Mouse (Mus musculus): ENCODE measurements at regions not wholly inside any gene's neighbourhood (a gene's known extent, or its start where the extent isn't known, plus 50 kb on each side); places are given as distances from the start of the nearest gene placed in this dataset.

DNA sequence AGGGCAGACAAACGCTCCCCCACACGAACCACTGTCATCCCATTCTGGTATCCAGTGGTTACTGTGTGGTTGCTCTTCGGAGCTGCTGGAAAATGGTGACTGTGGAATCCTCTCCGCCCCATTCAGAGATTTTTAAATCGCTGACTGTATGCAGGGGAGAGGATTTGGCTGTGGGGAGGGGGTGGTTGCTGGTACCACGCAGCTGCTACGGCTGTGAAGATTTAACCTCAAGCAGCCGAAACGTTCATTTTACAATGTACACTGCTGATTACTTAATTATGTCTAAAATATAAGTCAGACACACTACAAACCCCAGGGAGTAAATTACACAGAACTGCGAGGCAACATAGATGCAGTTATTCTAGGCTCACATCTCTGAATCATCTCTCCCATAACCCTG, 341.0 kb downstream of the Rps6kc1 start:
- no peaks in the 10 kb centered on the region for H3K27me3 ChIP-seq
- no peak overlapping the region for H3K27ac ChIP-seq
- WGBS: 78% methylated on average over 10 of the region's 10 CpGs
- H3K4me3 ChIP-seq: no peak overlapping the region
- no peaks in the 10 kb centered on the region for H3K9me3 ChIP-seq
- no peaks in the 10 kb centered on the region for H3K4me1 ChIP-seq
- H3K4me2 ChIP-seq (replicated peaks): no peak overlapping the region
- no peak overlapping the region for H3K9ac ChIP-seq
- no peak for ATAC-seq (ENCODE audit: insufficient number of reproducible peaks, insufficient read depth, low FRiP score, low TSS enrichment)
- H3K36me3 ChIP-seq: no peaks in the 10 kb centered on the region

DNA sequence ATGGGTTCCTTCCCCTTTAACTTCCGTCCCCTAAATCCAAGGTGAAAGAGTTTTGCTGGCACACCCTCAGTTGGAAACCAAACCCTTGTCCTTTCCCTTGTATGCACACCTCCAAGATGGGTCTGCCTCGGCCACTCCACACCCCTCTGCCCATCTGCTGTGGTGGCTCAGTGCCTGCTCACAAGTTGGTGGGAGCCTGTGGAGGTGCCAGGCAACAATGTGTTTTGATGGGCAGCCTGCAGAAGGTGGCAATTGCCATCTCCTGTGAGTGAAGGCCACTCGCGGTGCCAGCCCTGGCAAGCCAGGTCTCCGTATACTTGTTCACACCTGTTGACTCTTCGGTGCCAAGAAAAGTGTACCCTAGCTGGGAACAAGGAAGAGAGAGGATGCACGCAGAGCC, 344.8 kb downstream of the Rps6kc1 start:
- 91% methylated on average over 7 of the region's 7 CpGs for WGBS
- ATAC-seq (ENCODE audit: insufficient number of reproducible peaks, insufficient read depth, low FRiP score, low TSS enrichment): no peak
- Histone ChIP-seq H3K27ac (no peak overlapping the region), H3K4me1 (no peaks in the 10 kb centered on the region), H3K36me3 (no peaks in the 10 kb centered on the region), H3K4me2 (replicated peaks) (no peak overlapping the region), H3K9ac (no peak overlapping the region), H3K4me3 (no peak overlapping the region), H3K27me3 (no peaks in the 10 kb centered on the region), H3K9me3 (no peaks in the 10 kb centered on the region)

GRCm38 (mm10) chr1:190562865-190563457, 348.6 kb downstream of the Rps6kc1 start:
- Histone ChIP-seq H3K36me3 (no peaks in the 10 kb centered on the region), H3K27ac (no peak overlapping the region), H3K4me1 (no peaks in the 10 kb centered on the region), H3K27me3 (no peaks in the 10 kb centered on the region), H3K4me2 (replicated peaks) (no peak overlapping the region), H3K9me3 (no peaks in the 10 kb centered on the region), H3K9ac (no peak overlapping the region), H3K4me3 (no peak overlapping the region)
- ATAC-seq (ENCODE audit: insufficient number of reproducible peaks, insufficient read depth, low FRiP score, low TSS enrichment): no peak
- 34% methylated on average over 13 of the region's 13 CpGs for WGBS

DNA sequence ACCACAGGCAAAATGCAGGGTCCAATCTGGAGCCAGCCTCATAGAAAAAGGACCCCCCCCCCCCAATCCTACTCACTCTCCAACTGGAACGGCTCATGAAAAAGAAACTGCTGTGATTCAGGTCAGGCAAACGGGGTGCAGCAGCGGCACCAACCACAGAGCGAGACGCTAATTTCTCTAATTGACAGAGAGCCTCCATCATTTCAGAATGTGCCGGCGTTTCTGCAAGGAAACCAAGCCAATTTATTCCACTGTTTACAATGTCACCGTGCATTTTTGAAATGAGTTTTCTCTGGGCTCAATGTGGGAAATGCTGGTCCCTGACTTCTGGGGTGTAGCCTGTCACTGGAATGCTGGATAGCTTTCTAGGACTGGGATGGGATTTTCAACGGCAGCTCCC, 351.5 kb downstream of the Rps6kc1 start:
- no peak overlapping the region for H3K27ac ChIP-seq
- no peaks in the 10 kb centered on the region for H3K27me3 ChIP-seq
- no peaks in the 10 kb centered on the region for H3K9me3 ChIP-seq
- H3K9ac ChIP-seq: no peak overlapping the region
- ATAC-seq (ENCODE audit: insufficient number of reproducible peaks, insufficient read depth, low FRiP score, low TSS enrichment): no peak
- 67% methylated on average over 9 of the region's 9 CpGs for WGBS
- no peak overlapping the region for H3K4me3 ChIP-seq
- H3K36me3 ChIP-seq: no peaks in the 10 kb centered on the region
- H3K4me1 ChIP-seq: no peaks in the 10 kb centered on the region
- no peak overlapping the region for H3K4me2 ChIP-seq (replicated peaks)

DNA sequence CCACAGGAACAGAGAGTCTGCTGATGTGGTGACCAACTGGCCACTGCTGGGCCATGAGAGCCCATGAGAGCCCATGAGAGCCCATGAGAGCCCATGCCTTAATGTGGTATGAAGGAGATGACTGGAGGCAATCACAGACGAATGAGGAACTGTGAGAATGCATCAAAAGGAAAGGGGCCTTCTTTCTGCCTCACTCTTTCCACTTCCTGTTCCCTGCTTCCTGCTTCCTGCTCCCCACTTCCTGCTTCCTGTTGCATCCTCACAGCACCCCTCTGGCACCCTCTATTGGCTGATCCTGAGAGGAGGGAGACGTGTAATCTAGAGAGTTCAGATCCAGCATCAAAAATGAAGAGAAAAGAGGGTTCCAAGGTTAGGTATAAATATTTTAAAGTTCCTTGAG, 369.7 kb downstream of the Rps6kc1 start:
- H3K27ac ChIP-seq: no peak overlapping the region
- H3K27me3 ChIP-seq: no peaks in the 10 kb centered on the region
- H3K9ac ChIP-seq: no peak overlapping the region
- WGBS: 43% methylated on average over 2 of the region's 2 CpGs
- H3K4me1 ChIP-seq: no peaks in the 10 kb centered on the region
- ATAC-seq (ENCODE audit: insufficient number of reproducible peaks, insufficient read depth, low FRiP score, low TSS enrichment): no peak
- H3K4me3 ChIP-seq: no peak overlapping the region
- H3K36me3 ChIP-seq: no peaks in the 10 kb centered on the region
- H3K9me3 ChIP-seq: no peaks in the 10 kb centered on the region
- H3K4me2 ChIP-seq (replicated peaks): no peak overlapping the region

DNA sequence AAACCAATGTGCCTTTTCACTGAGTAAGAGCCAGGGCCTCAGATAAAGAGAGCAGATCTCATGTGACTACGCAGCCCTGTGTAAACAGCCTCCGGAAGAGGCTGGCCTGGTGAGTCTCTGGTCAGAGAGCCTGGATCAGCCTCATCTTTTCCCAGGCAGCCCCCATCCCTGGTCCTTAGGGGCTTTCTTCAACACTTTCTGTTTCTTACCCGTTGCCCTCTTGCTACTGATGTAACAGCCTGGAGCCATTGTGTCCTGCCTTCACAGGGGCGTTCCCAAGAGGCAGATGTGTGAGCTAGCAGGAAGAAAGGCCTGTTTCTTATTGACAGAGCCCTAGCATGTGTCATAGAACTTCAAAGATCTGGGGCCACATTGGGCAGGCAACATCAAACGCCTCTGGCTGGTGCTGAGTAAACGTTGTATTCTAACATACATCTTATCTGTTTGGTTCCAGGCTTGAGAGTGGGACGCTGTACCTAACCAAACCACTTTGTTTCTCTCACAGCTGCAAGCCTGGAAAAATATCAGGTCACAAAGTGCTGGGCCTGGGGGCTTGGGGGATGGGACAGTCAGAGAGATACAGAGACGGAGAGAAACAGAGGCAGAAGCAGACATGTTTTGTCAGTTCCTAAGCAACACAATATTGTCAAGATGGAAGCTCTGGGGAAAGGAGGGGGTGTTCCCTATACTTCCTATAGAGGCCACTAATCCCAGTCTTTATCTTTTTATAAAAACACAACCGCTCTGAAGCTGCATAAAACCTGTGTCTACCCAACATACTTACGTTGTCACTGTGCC, 362.6 kb upstream of the Prox1 start:
- H3K9ac ChIP-seq: no peak overlapping the region
- 13% methylated on average over 10 of the region's 10 CpGs for WGBS
- H3K4me3 ChIP-seq: no peak overlapping the region
- no peaks in the 10 kb centered on the region for H3K36me3 ChIP-seq
- H3K4me1 ChIP-seq: peaks cover 9% of the 10 kb centered on the region
- no peak overlapping the region for H3K27ac ChIP-seq
- H3K27me3 ChIP-seq: 0 out of 2 replicates have a peak, but pooled peaks cover 6% of the 10 kb centered on the region
- H3K9me3 ChIP-seq: no peaks in the 10 kb centered on the region
- peak; percentile 15; the same call in 1 of the 2 replicates for ATAC-seq (ENCODE audit: insufficient number of reproducible peaks, insufficient read depth, low FRiP score, low TSS enrichment)
- H3K4me2 ChIP-seq (replicated peaks): no peak overlapping the region

GRCm38 (mm10) chr1:190531224-190531623, 360.7 kb upstream of the Prox1 start:
- 87% methylated on average over 6 of the region's 6 CpGs for WGBS

GRCm38 (mm10) chr1:190530079-190530478, 359.6 kb upstream of the Prox1 start:
- Histone ChIP-seq H3K9me3 (no peaks in the 10 kb centered on the region), H3K27ac (no peak overlapping the region), H3K27me3 (0 out of 2 replicates have a peak, but pooled peaks cover 6% of the 10 kb centered on the region), H3K4me3 (no peak overlapping the region), H3K9ac (no peak overlapping the region), H3K36me3 (no peaks in the 10 kb centered on the region), H3K4me1 (peaks cover 9% of the 10 kb centered on the region), H3K4me2 (replicated peaks) (no peak overlapping the region)
- WGBS: 81% methylated on average over 3 of the region's 3 CpGs
- ATAC-seq (ENCODE audit: insufficient number of reproducible peaks, insufficient read depth, low FRiP score, low TSS enrichment): no peak

More at GRCm38 (mm10) chr1:190531224-190531623, 360.7 kb upstream of the Prox1 start:
- ATAC-seq (ENCODE audit: insufficient number of reproducible peaks, insufficient read depth, low FRiP score, low TSS enrichment): no peak
- no peak overlapping the region for H3K9ac ChIP-seq
- H3K36me3 ChIP-seq: no peaks in the 10 kb centered on the region
- H3K27me3 ChIP-seq: 0 out of 2 replicates have a peak, but pooled peaks cover 6% of the 10 kb centered on the region
- H3K4me2 ChIP-seq (replicated peaks): no peak overlapping the region
- H3K27ac ChIP-seq: no peak overlapping the region
- peaks cover 9% of the 10 kb centered on the region for H3K4me1 ChIP-seq
- no peak overlapping the region for H3K4me3 ChIP-seq
- H3K9me3 ChIP-seq: no peaks in the 10 kb centered on the region

DNA sequence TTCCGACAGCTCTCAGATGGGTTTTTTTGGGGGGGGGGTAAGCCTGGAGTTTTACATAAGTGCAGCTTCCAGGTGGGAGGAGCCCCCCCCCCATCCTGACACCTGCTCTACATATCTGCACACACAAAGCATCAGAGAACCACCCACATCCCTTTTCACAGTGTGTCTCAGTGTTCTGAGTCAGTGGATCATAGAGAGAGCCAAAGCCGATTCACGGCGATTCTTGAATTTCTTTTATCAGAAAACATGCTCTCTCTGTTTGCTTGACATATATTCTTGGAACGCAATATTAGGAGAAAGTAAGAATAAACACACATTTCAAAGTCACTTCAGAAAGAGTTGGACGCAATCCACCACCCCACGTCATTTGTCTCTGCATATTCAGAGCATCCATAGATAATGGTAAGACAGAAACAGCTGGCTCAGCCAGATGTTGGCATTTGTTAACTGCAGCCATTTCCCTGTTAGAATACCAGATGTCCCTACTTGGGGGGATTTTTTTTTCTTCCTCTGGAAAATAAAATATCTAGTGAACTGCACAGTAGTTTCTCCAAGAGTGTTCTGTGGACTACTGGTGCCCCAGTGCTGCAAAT, 357.1 kb upstream of the Prox1 start:
- Histone ChIP-seq H3K27ac (no peak overlapping the region), H3K4me3 (no peak overlapping the region), H3K4me2 (replicated peaks) (no peak overlapping the region), H3K9ac (no peak overlapping the region), H3K4me1 (no peaks in the 10 kb centered on the region; the same call in 1 of the 2 replicates), H3K27me3 (0 out of 2 replicates have a peak, but pooled peaks cover 6% of the 10 kb centered on the region), H3K9me3 (no peaks in the 10 kb centered on the region), H3K36me3 (no peaks in the 10 kb centered on the region)
- WGBS: 77% methylated on average over 7 of the region's 7 CpGs
- no peak for ATAC-seq (ENCODE audit: insufficient number of reproducible peaks, insufficient read depth, low FRiP score, low TSS enrichment)

- 0 out of 2 replicates have a peak, but pooled peaks cover 6% of the 10 kb centered on the region for H3K27me3 ChIP-seq
- 14% methylated on average over 7 of the region's 7 CpGs for WGBS
- H3K4me1 ChIP-seq: no peaks in the 10 kb centered on the region; the same call in 1 of the 2 replicates
- no peaks in the 10 kb centered on the region for H3K36me3 ChIP-seq
- ATAC-seq (ENCODE audit: insufficient number of reproducible peaks, insufficient read depth, low FRiP score, low TSS enrichment): no peak
- no peaks in the 10 kb centered on the region for H3K9me3 ChIP-seq
- H3K27ac ChIP-seq: no peak overlapping the region
- H3K4me2 ChIP-seq (replicated peaks): no peak overlapping the region
- no peak overlapping the region for H3K4me3 ChIP-seq
- H3K9ac ChIP-seq: no peak overlapping the region
Observed at GRCm38 (mm10) chr1:190526634-190527033, 356.1 kb upstream of the Prox1 start.

GRCm38 (mm10) chr1:190526046-190526445, 355.5 kb upstream of the Prox1 start:
- H3K4me1 ChIP-seq: no peaks in the 10 kb centered on the region; the same call in 1 of the 2 replicates
- H3K4me2 ChIP-seq (replicated peaks): no peak overlapping the region
- no peak overlapping the region for H3K27ac ChIP-seq
- H3K9ac ChIP-seq: no peak overlapping the region
- H3K27me3 ChIP-seq: 0 out of 2 replicates have a peak, but pooled peaks cover 6% of the 10 kb centered on the region
- H3K36me3 ChIP-seq: no peaks in the 10 kb centered on the region
- 65% methylated on average over 6 of the region's 6 CpGs for WGBS
- H3K9me3 ChIP-seq: no peaks in the 10 kb centered on the region
- ATAC-seq (ENCODE audit: insufficient number of reproducible peaks, insufficient read depth, low FRiP score, low TSS enrichment): no peak
- H3K4me3 ChIP-seq: no peak overlapping the region

- no peak overlapping the region for H3K4me2 ChIP-seq (replicated peaks)
- no peak overlapping the region for H3K27ac ChIP-seq
- no peaks in the 10 kb centered on the region for H3K4me1 ChIP-seq
- 0 out of 2 replicates have a peak, but pooled peaks cover 3% of the 10 kb centered on the region for H3K27me3 ChIP-seq
- no peaks in the 10 kb centered on the region for H3K36me3 ChIP-seq
- no peak for ATAC-seq (ENCODE audit: insufficient number of reproducible peaks, insufficient read depth, low FRiP score, low TSS enrichment)
- WGBS: 84% methylated on average over 8 of the region's 8 CpGs
- H3K9ac ChIP-seq: no peak overlapping the region
- no peaks in the 10 kb centered on the region for H3K9me3 ChIP-seq
- no peak overlapping the region for H3K4me3 ChIP-seq
Observed at GRCm38 (mm10) chr1:190500106-190500505, 329.6 kb upstream of the Prox1 start.

Data from embryonic facial prominence, embryonic 12.5 days (tissue).